Mouse (Mus musculus) 3T3-L1 (cell line): Measurements from ENCODE around the gene Adra1b.

Source experiments
- DNase-seq: peaks from one replicate; pipeline ENCODE4 v3.0.0-alpha.2; 2015; ENCODE audit warnings: low read depth, low spot score

Gene Adra1b

DNA sequence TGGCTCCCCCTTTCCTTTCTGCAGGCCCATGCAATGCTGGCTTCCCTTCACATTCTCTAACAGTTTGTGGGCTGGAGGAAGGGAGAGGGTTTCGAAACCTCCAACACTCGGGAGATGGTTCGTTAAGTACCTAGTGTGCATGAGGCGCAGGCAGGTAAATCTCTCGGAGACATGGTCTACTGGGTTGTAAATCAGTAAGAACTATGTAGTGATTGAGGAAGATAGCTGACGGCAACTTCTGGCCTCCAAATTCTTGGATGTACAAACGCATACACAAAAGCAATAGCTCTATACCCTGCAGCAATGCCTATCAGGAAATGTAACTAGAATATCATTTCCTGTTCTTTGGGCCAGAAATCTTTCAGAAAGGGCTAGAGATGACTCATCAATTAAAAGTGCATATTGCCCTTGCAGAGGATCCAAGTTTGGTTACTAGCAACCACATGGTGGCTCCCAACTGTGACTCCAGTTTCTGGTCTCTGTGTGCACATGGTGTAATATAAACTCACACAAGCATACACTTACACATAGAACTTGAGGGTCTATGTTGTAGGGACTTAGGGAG, 172.2 kb downstream of the Adra1b start:
- DNase-seq: peak; percentile 83

DNA sequence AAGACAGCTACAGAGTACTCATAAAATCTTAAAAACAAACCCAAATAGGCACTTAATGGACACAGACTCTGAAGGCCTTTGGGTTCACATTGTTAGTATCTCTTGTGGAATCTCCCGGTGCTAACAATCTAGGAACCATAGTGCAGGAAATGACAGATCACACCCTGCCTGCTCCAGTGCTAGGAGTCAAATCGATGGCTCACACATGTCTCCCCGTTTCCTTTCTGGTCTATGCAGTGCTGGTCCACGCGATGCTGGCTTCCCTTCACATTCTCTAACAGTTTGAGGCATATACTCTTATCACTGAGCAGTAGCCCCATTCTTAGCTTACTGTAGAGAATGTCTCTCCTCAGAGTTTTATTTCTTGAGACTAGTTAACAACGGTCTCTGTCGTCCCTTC, 173.2 kb downstream of the Adra1b start:
- no peak for DNase-seq
